Mouse (Mus musculus): ENCODE data around the gene Aagab.

The Aagab gene

GRCm38 (mm10) chr9:63682301-63682700 is 79.8 kb downstream of the Aagab start:
- no peak for DNase-seq

- DNase-seq: no peak
Measured at GRCm38 (mm10) chr9:63682943-63683342, 80.5 kb downstream of the Aagab start.

- no peak for DNase-seq
Measured at GRCm38 (mm10) chr9:63684277-63684676, 81.8 kb downstream of the Aagab start.

GRCm38 (mm10) chr9:63685352-63685751 is 82.9 kb downstream of the Aagab start:
- no peak for DNase-seq

- DNase-seq: no peak
Measured at GRCm38 (mm10) chr9:63687413-63688015, 85.1 kb downstream of the Aagab start.

GRCm38 (mm10) chr9:63690511-63690910 is 88.1 kb downstream of the Aagab start:
- DNase-seq: no peak

- DNase-seq: no peak
Measured at GRCm38 (mm10) chr9:63691960-63692359, 89.5 kb downstream of the Aagab start.
